Mouse (Mus musculus) adrenal gland, adult 2 months (tissue): ENCODE data around the gene Hmgcr. TPM values are rescaled to one million over a fixed set of nuclear protein-coding genes. Genes with fewer than 3 reads are reported as not detected.

ENCODE experiments used
- DNase-seq: peaks from one replicate; pipeline ENCODE4 v3.0.0; 2021
- long read RNA-seq: library from polyadenylated mRNA; stranded (forward); transcript quantifications from one replicate; pipeline ENCODE4 v2.0.0, GENCODE M21; 2021
- polyA plus RNA-seq: library from polyadenylated mRNA; depleted of rRNA; stranded (reverse); fragments of >200 nt; gene quantifications from 2 replicates; pipeline ENCODE4 v1.2.3, GENCODE M21; 2012; rRNA removed
- total RNA-seq, 2 experiments: library from RNA; stranded (reverse); gene quantifications; 2 replicates each; pipeline ENCODE4 v1.2.3; 2021

Gene Hmgcr
- total RNA-seq = 100 to 1,000 TPM in 1 of 2 experiments, 10 to 100 TPM in 1; 33.6 to 276 TPM
- 16.3 and 40.0 TPM in 2 replicates for polyA plus RNA-seq
- long read RNA-seq, full-length matches to known transcripts = 7 of 13 reads
- long read RNA-seq, partial matches to known transcripts = 2 of 13 reads
- long read RNA-seq, other reads (novel, unspliced or antisense) = 4 of 13 reads

GRCm38 (mm10) chr13:96670406-96671077 lies at the start of gene Hmgcr:
Gene Hmgcr, minus strand, starts transcription at chr13:96670936.
- DNase-seq = peak; percentile 99

GRCm38 (mm10) chr13:96720003-96720402 lies 49.3 kb upstream of the Hmgcr start:
- DNase-seq = peak; percentile 33

GRCm38 (mm10) chr13:96717821-96718220 lies 47.1 kb upstream of the Hmgcr start:
- DNase-seq = no peak

- no peak for DNase-seq
Measured at GRCm38 (mm10) chr13:96716311-96716710, 45.6 kb upstream of the Hmgcr start.

- no peak for DNase-seq
Measured at GRCm38 (mm10) chr13:96709269-96710233, 38.8 kb upstream of the Hmgcr start.

- DNase-seq = no peak
Measured at GRCm38 (mm10) chr13:96702567-96703278, 32.0 kb upstream of the Hmgcr start.

GRCm38 (mm10) chr13:96697805-96698586 lies 27.3 kb upstream of the Hmgcr start:
- DNase-seq = peak; percentile 44

- no peak for DNase-seq
Measured at GRCm38 (mm10) chr13:96695428-96695827, 24.7 kb upstream of the Hmgcr start.

- DNase-seq = no peak
Measured at GRCm38 (mm10) chr13:96689901-96690300, 19.2 kb upstream of the Hmgcr start.

GRCm38 (mm10) chr13:96687261-96687660 lies 16.5 kb upstream of the Hmgcr start:
- DNase-seq = no peak

- DNase-seq = no peak
Measured at GRCm38 (mm10) chr13:96684779-96685178, 14.0 kb upstream of the Hmgcr start.

- DNase-seq = peak; percentile 64
Measured at GRCm38 (mm10) chr13:96681088-96681620, 10.4 kb upstream of the Hmgcr start.

GRCm38 (mm10) chr13:96680163-96681087 lies 9.7 kb upstream of the Hmgcr start:
- DNase-seq = no peak

- DNase-seq = no peak
Measured at GRCm38 (mm10) chr13:96678616-96679015, 7.9 kb upstream of the Hmgcr start.

- DNase-seq = no peak
Measured at GRCm38 (mm10) chr13:96677071-96677470, 6.3 kb upstream of the Hmgcr start.

- DNase-seq = no peak
Measured at GRCm38 (mm10) chr13:96675756-96676155, 5.0 kb upstream of the Hmgcr start.

GRCm38 (mm10) chr13:96673817-96674216 lies 3.1 kb upstream of the Hmgcr start:
- no peak for DNase-seq

- DNase-seq = no peak
Measured at GRCm38 (mm10) chr13:96672276-96672675, 1.5 kb upstream of the Hmgcr start.

- DNase-seq = no peak
Measured at GRCm38 (mm10) chr13:96671906-96672234, 1.1 kb upstream of the Hmgcr start.
